Mouse (Mus musculus): Measurements from ENCODE around the gene Mreg.

DNA sequence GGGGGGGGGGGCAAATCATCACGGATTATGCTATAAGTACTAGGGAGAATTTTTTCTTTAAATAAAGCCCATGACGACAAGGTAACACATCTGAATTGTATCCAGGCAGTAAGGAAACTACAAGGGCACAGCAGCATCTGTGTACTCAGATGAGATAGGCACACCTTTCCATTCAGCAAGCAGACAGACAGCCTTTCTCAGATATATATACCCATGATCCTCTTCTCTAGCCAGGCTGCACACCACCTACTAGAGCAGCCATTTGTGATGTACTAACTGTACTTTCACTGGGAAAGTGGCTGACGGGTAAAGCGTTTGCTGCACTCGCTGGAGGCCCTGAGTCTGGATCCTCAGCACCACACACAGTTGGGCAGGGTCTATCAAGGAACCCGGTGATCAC is 28.6 kb downstream of the Mreg start:
- no peak for TF ChIP-seq CTCF (IDR thresholded peaks at IDR 0.05; ENCODE audit: low read depth, low read length)
- no peak for TF ChIP-seq POLR2A (IDR thresholded peaks at IDR 0.05; ENCODE audit: borderline replicate concordance, low read depth, low read length)
